Mouse (Mus musculus): ENCODE results near the gene Gm20696. TPM values are rescaled to one million over a fixed set of nuclear protein-coding genes. Genes with fewer than 3 reads are reported as not detected.

Gene Gm20696
- polyA plus RNA-seq, 1 experiment = 5.7 TPM

DNA sequence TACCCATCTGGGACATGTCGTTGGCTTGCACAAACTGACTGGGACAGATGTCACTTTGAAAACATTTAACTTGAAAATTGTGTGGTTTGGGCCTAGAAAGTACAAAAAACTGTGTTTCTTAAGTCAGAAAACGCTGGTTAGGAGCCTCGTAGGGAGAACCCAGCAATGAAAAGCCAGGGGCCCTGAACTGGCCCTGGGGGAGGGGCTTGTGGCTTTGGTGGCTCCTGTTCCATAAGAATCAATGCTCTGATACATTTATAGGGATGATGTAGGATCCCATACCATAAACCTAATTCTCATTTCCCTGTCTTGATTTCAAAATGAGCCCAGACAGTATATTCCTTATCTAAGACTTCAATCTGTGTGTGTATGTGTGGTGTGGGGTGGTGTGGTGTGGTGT is 101.8 kb downstream of the Gm20696 start:
- TF ChIP-seq CTCF (IDR thresholded peaks at IDR 0.05; ENCODE audit: control insufficient read depth, insufficient read depth, low read length) (no peak), POLR2A (IDR thresholded peaks at IDR 0.05; ENCODE audit: borderline replicate concordance, control insufficient read depth, low read depth, low read length) (no peak)

DNA sequence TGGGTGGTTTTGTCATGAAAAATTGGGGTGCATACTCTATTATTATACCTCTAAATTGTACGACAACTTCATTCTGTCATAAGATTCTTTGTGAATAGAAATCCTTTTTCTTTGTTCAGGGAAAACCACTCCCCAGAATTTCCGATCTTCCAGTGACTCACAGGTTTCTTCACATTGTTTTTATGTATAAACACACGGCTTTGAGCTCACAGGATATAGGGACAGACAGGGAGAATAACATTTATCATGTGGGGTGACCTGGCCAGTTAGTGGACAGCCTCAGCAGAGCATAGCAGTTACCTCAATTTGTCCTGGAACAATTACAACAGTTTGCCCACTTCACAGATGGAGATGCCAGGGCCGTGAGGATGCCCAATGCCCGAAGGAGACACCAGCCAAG is 109.6 kb downstream of the Gm20696 start:
- Histone ChIP-seq H3K4me1 (ENCODE audit: control insufficient read depth, insufficient read depth, low read length) (no peaks in the 10 kb centered on the region), H3K4me3 (replicated peaks; ENCODE audit: control insufficient read depth, low read depth, low read length) (no peak overlapping the region), H3K27ac (ENCODE audit: control insufficient read depth, insufficient read depth, low read depth, low read length, poor library complexity) (no peak overlapping the region)
- TF ChIP-seq POLR2A (IDR thresholded peaks at IDR 0.05; ENCODE audit: borderline replicate concordance, control insufficient read depth, low read depth, low read length) (no peak), CTCF (IDR thresholded peaks at IDR 0.05; ENCODE audit: control insufficient read depth, insufficient read depth, low read length) (no peak)
- 76% methylated on average over 5 of the region's 5 CpGs for WGBS

More for the DNA sequence above, 101.8 kb downstream of the Gm20696 start:
- 74% methylated on average over 3 of the region's 3 CpGs for WGBS
- H3K4me3 ChIP-seq (replicated peaks; ENCODE audit: control insufficient read depth, low read depth, low read length) = no peak overlapping the region
- no peak overlapping the region for H3K27ac ChIP-seq (ENCODE audit: control insufficient read depth, insufficient read depth, low read depth, low read length, poor library complexity)
- H3K4me1 ChIP-seq (ENCODE audit: control insufficient read depth, insufficient read depth, low read length) = no peaks in the 10 kb centered on the region

DNA sequence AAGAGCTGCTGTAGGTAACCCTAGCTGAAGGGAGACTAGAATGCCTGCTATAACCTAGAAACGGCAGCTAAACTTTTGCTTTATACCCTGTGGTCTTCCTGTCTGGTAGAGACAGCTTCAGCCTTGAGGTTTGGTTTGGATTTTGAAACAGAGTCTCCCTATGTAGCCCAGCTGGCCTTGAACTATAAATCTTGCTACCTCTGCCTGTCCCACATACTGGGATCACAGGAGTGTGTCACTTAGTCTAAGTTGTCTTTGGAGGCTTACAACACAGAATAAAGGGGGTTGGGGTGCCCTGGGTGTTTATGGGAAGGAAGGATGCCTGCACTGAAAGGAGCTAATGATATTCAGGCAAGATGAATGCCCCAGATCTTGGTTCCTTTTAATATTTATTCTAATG is 113.8 kb downstream of the Gm20696 start:
- 61% methylated on average over 1 of the region's 1 CpGs for WGBS

DNA sequence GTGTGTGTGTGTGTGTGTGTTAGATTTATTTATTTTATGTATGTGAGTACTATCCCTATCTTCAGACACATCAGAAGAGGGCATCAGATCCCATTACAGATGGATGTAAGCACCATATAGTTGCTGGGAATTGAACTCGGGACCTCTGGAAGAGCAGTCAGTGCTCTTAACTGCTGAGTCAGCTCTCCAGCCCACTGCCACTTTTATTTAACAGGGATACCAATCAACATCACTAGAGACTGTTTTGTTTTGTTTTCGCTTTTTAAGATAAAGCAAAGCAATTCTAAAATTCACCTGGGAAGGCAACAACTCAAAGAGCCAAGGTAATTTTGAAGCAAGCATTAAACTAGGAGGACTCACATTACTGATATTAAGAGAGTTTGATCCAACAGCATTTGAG is 120.2 kb downstream of the Gm20696 start:
- WGBS = 79% methylated on average over 2 of the region's 2 CpGs
- H3K27ac ChIP-seq (ENCODE audit: control insufficient read depth, insufficient read depth, low read depth, low read length, poor library complexity) = no peak overlapping the region
- no peak overlapping the region for H3K4me3 ChIP-seq (replicated peaks; ENCODE audit: control insufficient read depth, low read depth, low read length)
- H3K4me1 ChIP-seq (ENCODE audit: control insufficient read depth, insufficient read depth, low read length) = no peaks in the 10 kb centered on the region
- TF ChIP-seq POLR2A (IDR thresholded peaks at IDR 0.05; ENCODE audit: borderline replicate concordance, control insufficient read depth, low read depth, low read length) (no peak), CTCF (IDR thresholded peaks at IDR 0.05; ENCODE audit: control insufficient read depth, insufficient read depth, low read length) (no peak)

More for the DNA sequence above, 113.8 kb downstream of the Gm20696 start:
- Histone ChIP-seq H3K4me1 (ENCODE audit: control insufficient read depth, insufficient read depth, low read length) (no peaks in the 10 kb centered on the region), H3K27ac (ENCODE audit: control insufficient read depth, insufficient read depth, low read depth, low read length, poor library complexity) (no peak overlapping the region), H3K4me3 (replicated peaks; ENCODE audit: control insufficient read depth, low read depth, low read length) (no peak overlapping the region)
- TF ChIP-seq CTCF (IDR thresholded peaks at IDR 0.05; ENCODE audit: control insufficient read depth, insufficient read depth, low read length) (no peak), POLR2A (IDR thresholded peaks at IDR 0.05; ENCODE audit: borderline replicate concordance, control insufficient read depth, low read depth, low read length) (no peak)

DNA sequence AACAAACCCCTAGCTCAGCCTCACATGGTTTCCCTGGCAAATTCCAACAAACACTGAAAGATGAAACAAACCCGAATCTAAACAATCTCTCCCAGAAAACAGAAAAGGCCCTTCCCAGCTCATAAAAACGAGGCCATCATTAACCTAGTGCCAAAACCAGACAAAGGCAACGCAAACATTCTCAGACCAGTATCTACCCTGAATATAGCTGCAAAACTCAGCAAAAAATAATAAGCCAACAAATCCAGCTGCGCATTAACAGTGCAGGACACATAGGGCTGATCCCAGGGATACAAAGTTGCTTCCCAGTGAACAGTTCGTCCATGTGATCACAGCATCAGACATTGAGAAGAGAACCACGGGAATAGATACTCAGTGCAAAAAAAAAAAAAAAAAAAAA is 121.2 kb downstream of the Gm20696 start:
- H3K4me1 ChIP-seq (ENCODE audit: control insufficient read depth, insufficient read depth, low read length) = no peaks in the 10 kb centered on the region
- 69% methylated on average over 6 of the region's 6 CpGs for WGBS
- no peak overlapping the region for H3K4me3 ChIP-seq (replicated peaks; ENCODE audit: control insufficient read depth, low read depth, low read length)
- no peak for TF ChIP-seq CTCF (IDR thresholded peaks at IDR 0.05; ENCODE audit: control insufficient read depth, insufficient read depth, low read length)
- TF ChIP-seq POLR2A (IDR thresholded peaks at IDR 0.05; ENCODE audit: borderline replicate concordance, control insufficient read depth, low read depth, low read length) = no peak
- H3K27ac ChIP-seq (ENCODE audit: control insufficient read depth, insufficient read depth, low read depth, low read length, poor library complexity) = no peak overlapping the region

DNA sequence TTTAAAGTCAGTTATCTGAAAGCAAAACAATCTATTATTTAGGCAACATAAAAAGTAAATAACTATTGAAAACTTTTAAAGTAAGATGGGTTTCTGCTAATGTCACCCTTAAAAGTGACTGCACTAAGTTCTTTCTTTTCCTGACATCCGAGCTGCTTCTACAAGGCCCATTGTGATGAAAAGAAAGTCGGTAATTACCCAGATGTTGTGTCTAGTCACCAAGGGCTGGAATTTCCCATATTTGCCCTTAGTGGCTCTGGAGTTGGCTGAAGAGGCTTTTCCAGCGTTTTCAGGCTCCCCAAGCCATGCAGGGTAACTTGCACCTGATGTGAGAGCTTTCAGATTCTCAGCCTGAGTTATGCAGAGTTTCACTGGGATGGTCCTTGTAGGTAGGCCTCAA is 125.5 kb downstream of the Gm20696 start:
- no peak overlapping the region for H3K27ac ChIP-seq (ENCODE audit: control insufficient read depth, insufficient read depth, low read depth, low read length, poor library complexity)
- no peak for TF ChIP-seq CTCF (IDR thresholded peaks at IDR 0.05; ENCODE audit: control insufficient read depth, insufficient read depth, low read length)
- no peak for TF ChIP-seq POLR2A (IDR thresholded peaks at IDR 0.05; ENCODE audit: borderline replicate concordance, control insufficient read depth, low read depth, low read length)
- no peak overlapping the region for H3K4me3 ChIP-seq (replicated peaks; ENCODE audit: control insufficient read depth, low read depth, low read length)
- WGBS = 70% methylated on average over 3 of the region's 3 CpGs
- no peaks in the 10 kb centered on the region for H3K4me1 ChIP-seq (ENCODE audit: control insufficient read depth, insufficient read depth, low read length)

DNA sequence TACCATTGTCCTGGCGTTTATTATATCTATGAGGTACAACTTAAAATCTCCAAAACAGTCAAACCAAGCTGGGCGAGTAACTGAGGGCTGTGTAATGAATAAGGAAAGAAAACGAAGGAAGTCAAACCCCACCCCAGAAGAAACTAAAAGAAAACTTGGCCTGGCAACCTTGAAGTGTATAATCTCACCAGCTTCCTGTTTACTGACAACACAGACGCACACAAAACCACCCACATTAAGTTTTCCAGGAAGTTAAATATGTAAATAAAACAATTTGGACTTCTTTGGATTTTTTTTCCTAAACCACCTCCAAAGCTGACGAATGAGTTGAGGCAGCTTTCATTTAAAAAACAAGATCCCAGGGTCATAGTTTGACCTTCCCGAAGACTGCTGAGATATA is 125.9 kb downstream of the Gm20696 start:
- 75% methylated on average over 6 of the region's 6 CpGs for WGBS
- Histone ChIP-seq H3K27ac (ENCODE audit: control insufficient read depth, insufficient read depth, low read depth, low read length, poor library complexity) (no peak overlapping the region), H3K4me1 (ENCODE audit: control insufficient read depth, insufficient read depth, low read length) (no peaks in the 10 kb centered on the region), H3K4me3 (replicated peaks; ENCODE audit: control insufficient read depth, low read depth, low read length) (no peak overlapping the region)
- TF ChIP-seq CTCF (IDR thresholded peaks at IDR 0.05; ENCODE audit: control insufficient read depth, insufficient read depth, low read length) (no peak), POLR2A (IDR thresholded peaks at IDR 0.05; ENCODE audit: borderline replicate concordance, control insufficient read depth, low read depth, low read length) (no peak)

DNA sequence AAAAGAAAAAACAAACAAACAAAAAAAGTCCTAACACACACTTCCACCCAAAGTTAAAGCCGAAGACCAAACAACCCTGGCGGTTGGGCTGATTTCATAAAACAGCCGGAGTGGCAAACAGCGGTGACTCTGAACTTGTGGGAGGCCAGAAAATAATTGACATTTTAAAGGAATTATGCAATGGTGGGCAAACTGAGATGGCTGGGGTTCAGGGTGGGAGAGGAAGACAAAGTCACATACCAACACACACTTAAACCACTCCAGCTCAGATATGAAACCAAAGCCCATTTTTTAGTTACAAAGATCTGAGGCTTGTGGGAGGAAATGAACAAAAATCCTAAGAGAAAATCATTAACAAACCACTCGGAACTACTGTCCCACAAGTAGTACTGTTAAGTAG is 126.5 kb downstream of the Gm20696 start:
- no peak for TF ChIP-seq CTCF (IDR thresholded peaks at IDR 0.05; ENCODE audit: control insufficient read depth, insufficient read depth, low read length)
- TF ChIP-seq POLR2A (IDR thresholded peaks at IDR 0.05; ENCODE audit: borderline replicate concordance, control insufficient read depth, low read depth, low read length) = no peak
- no peak overlapping the region for H3K4me3 ChIP-seq (replicated peaks; ENCODE audit: control insufficient read depth, low read depth, low read length)
- H3K27ac ChIP-seq (ENCODE audit: control insufficient read depth, insufficient read depth, low read depth, low read length, poor library complexity) = no peak overlapping the region
- WGBS = 72% methylated on average over 5 of the region's 5 CpGs
- no peaks in the 10 kb centered on the region for H3K4me1 ChIP-seq (ENCODE audit: control insufficient read depth, insufficient read depth, low read length)
